Mouse (Mus musculus): ENCODE measurements at regions not wholly inside any gene's neighbourhood (a gene's known extent, or its start where the extent isn't known, plus 50 kb on each side); places are given as distances from the start of the nearest gene placed in this dataset.

GRCm38 (mm10) chr13:60237091-60237490 lies 59.9 kb upstream of the Gas1 start:
- no peak for DNase-seq (ENCODE audit: low read depth)

GRCm38 (mm10) chr13:60242447-60243109 lies 65.4 kb upstream of the Gas1 start:
- DNase-seq (ENCODE audit: low read depth) = no peak

GRCm38 (mm10) chr13:60243110-60243481 lies 65.9 kb upstream of the Gas1 start:
- DNase-seq (ENCODE audit: low read depth) = no peak

- no peak for DNase-seq (ENCODE audit: low read depth)
These were observed 78.0 kb upstream of the Gas1 start for GRCm38 (mm10) chr13:60255162-60255561.

GRCm38 (mm10) chr13:60255715-60256114 lies 78.5 kb upstream of the Gas1 start:
- DNase-seq (ENCODE audit: low read depth) = no peak

- DNase-seq (ENCODE audit: low read depth) = no peak
These were observed 79.8 kb upstream of the Gas1 start for GRCm38 (mm10) chr13:60256997-60257396.

GRCm38 (mm10) chr13:60257878-60258277 lies 80.7 kb upstream of the Gas1 start:
- DNase-seq (ENCODE audit: low read depth) = no peak

- no peak for DNase-seq (ENCODE audit: low read depth)
These were observed 85.4 kb upstream of the Gas1 start for GRCm38 (mm10) chr13:60262449-60263028.

GRCm38 (mm10) chr13:60264504-60264903 lies 87.3 kb upstream of the Gas1 start:
- DNase-seq (ENCODE audit: low read depth) = no peak

- DNase-seq (ENCODE audit: low read depth) = no peak
These were observed 90.4 kb upstream of the Gas1 start for GRCm38 (mm10) chr13:60267557-60267956.

- DNase-seq (ENCODE audit: low read depth) = no peak
These were observed 91.1 kb upstream of the Gas1 start for GRCm38 (mm10) chr13:60268256-60268655.

GRCm38 (mm10) chr13:60269406-60269841 lies 92.3 kb upstream of the Gas1 start:
- DNase-seq (ENCODE audit: low read depth) = no peak

GRCm38 (mm10) chr13:60270526-60270925 lies 93.4 kb upstream of the Gas1 start:
- no peak for DNase-seq (ENCODE audit: low read depth)

- no peak for DNase-seq (ENCODE audit: low read depth)
These were observed 96.2 kb upstream of the Gas1 start for GRCm38 (mm10) chr13:60273331-60273730.

- no peak for DNase-seq (ENCODE audit: low read depth)
These were observed 105.5 kb upstream of the Gas1 start for GRCm38 (mm10) chr13:60282543-60283251.

GRCm38 (mm10) chr13:60286525-60287224 lies 109.5 kb upstream of the Gas1 start:
- no peak for DNase-seq (ENCODE audit: low read depth)

GRCm38 (mm10) chr13:60289650-60290049 lies 112.5 kb upstream of the Gas1 start:
- DNase-seq (ENCODE audit: low read depth) = no peak

GRCm38 (mm10) chr13:60290820-60291219 lies 113.7 kb upstream of the Gas1 start:
- DNase-seq (ENCODE audit: low read depth) = no peak

- no peak for DNase-seq (ENCODE audit: low read depth)
These were observed 114.2 kb upstream of the Gas1 start for GRCm38 (mm10) chr13:60291344-60291743.

- no peak for DNase-seq (ENCODE audit: low read depth)
These were observed 119.2 kb upstream of the Gas1 start for GRCm38 (mm10) chr13:60296201-60296895.

GRCm38 (mm10) chr13:60296896-60297275 lies 119.7 kb upstream of the Gas1 start:
- no peak for DNase-seq (ENCODE audit: low read depth)

- no peak for DNase-seq (ENCODE audit: low read depth)
These were observed 121.4 kb upstream of the Gas1 start for GRCm38 (mm10) chr13:60298575-60298974.
